Mouse (Mus musculus) common myeloid progenitor, adult 5-6 weeks (primary cell): ENCODE measurements around the gene Hdlbp. TPM values are rescaled to one million over a fixed set of nuclear protein-coding genes. Genes with fewer than 3 reads are reported as not detected.
A peak's percentile ranks its signal among the peaks of the same experiment; 100 is the strongest.
"Not testable (repeated sequence)": the region's sequence is repeated elsewhere in the genome, so short reads cannot be mapped to it uniquely, and the experiment has no call there.

ENCODE experiments used
- ATAC-seq: replicated peaks from 2 replicates; pipeline ENCODE4 v1.8.0; 2016; ENCODE audit warnings: low read depth, mild to moderate bottlenecking, moderate TSS enrichment, inconsistent platforms; ENCODE audit not compliant: poor library complexity, severe bottlenecking
- total RNA-seq: library from RNA; stranded (forward); fragments of 200-1000, 187-1606 nt; gene quantifications from 2 replicates; pipeline ENCODE4 v1.2.3, GENCODE M21; 2017

Hdlbp gene
- total RNA-seq, 1 experiment from 2014 or later, result 109 TPM

- not testable (repeated sequence) for ATAC-seq
Measured at GRCm38 (mm10) chr1:93450118-93450517, 28.5 kb downstream of the Hdlbp start.

GRCm38 (mm10) chr1:93445822-93446162, 32.8 kb downstream of the Hdlbp start:
- peak; percentile 29 for ATAC-seq

- peak; percentile 67 for ATAC-seq
Measured at GRCm38 (mm10) chr1:93445111-93445821, 33.3 kb downstream of the Hdlbp start.

- ATAC-seq, result peak; percentile 86
Measured at GRCm38 (mm10) chr1:93444405-93445110, 34.1 kb downstream of the Hdlbp start.

- no peak for ATAC-seq
Measured at GRCm38 (mm10) chr1:93439321-93439720, 39.3 kb downstream of the Hdlbp start.

GRCm38 (mm10) chr1:93432087-93432486, 46.5 kb downstream of the Hdlbp start:
- no peak for ATAC-seq

GRCm38 (mm10) chr1:93403403-93403802, 75.2 kb downstream of the Hdlbp start:
- no peak for ATAC-seq

- ATAC-seq, result peak; percentile 57
Measured at GRCm38 (mm10) chr1:93401191-93402052, 77.2 kb downstream of the Hdlbp start.

GRCm38 (mm10) chr1:93388906-93389305, 89.7 kb downstream of the Hdlbp start:
- no peak for ATAC-seq

GRCm38 (mm10) chr1:93387198-93387597, 91.4 kb downstream of the Hdlbp start:
- ATAC-seq, result no peak

- ATAC-seq, result no peak
Measured at GRCm38 (mm10) chr1:93379117-93379516, 99.5 kb downstream of the Hdlbp start.

- no peak for ATAC-seq
Measured at GRCm38 (mm10) chr1:93377307-93377706, 101.3 kb downstream of the Hdlbp start.

- ATAC-seq, result no peak
Measured at GRCm38 (mm10) chr1:93373665-93374064, 105.0 kb downstream of the Hdlbp start, which contains the start of gene Ano7. Gene Ano7 (plus strand): TSS chr1:93373930.

GRCm38 (mm10) chr1:93365641-93366040, 113.0 kb downstream of the Hdlbp start:
- ATAC-seq, result peak; percentile 58

- no peak for ATAC-seq
Measured at GRCm38 (mm10) chr1:93362661-93363060, 116.0 kb downstream of the Hdlbp start.

Other genes starting within 250 kb of the Hdlbp start
- gene Sned1, start 243.0 kb downstream of the Hdlbp start, total RNA-seq, result 0.18 and 0.24 TPM in 2 replicates
- 15.4 and 23.1 TPM in 2 replicates for gene Mterf4, start 172.9 kb downstream of the Hdlbp start, total RNA-seq
- 51.3 and 53.9 TPM in 2 replicates for gene Ppp1r7, start 136.0 kb downstream of the Hdlbp start, total RNA-seq
- gene Pask, start 135.3 kb downstream of the Hdlbp start, total RNA-seq, result 13.4 and 21.1 TPM in 2 replicates
- 0.23 TPM in 1 of 2 replicates, not detected in the other for gene Ano7, start 104.9 kb downstream of the Hdlbp start, total RNA-seq
- gene Farp2, start 33.3 kb upstream of the Hdlbp start, total RNA-seq, result 3.0 and 3.2 TPM in 2 replicates
- gene Stk25, start 179.8 kb upstream of the Hdlbp start, total RNA-seq, result 25.1 and 40.3 TPM in 2 replicates
- gene Bok, start 206.8 kb upstream of the Hdlbp start, total RNA-seq, result 0.23 TPM in 1 of 2 replicates, not detected in the other